In genomic region chr6:55175456-55175855, GRCm38 (mm10) we compare ENCODE assay signal across 1 mouse cellular context.
A peak's percentile ranks its signal among the peaks of the same experiment; 100 is the strongest.
TF ChIP-seq lines count a peak whose summit lies in the region.

No protein-coding gene starts in this region.

TF ChIP-seq in MEL, 35 proteins besides CTCF, POLR2A, EP300 and RAD21 (continued from another document):
- TF ChIP-seq TCF12 (IDR thresholded peaks at IDR 0.05; ENCODE audit: low read depth, low read length) (0 out of 2 replicates have a peak, but pooled peaks have one; percentile 19), TBP (IDR thresholded peaks at IDR 0.05; ENCODE audit: low read depth, low read length) (no peak), CHD2 (IDR thresholded peaks at IDR 0.05; ENCODE audit: low read length) (no peak), ZKSCAN1 (IDR thresholded peaks at IDR 0.05; ENCODE audit: low read depth, low read length) (no peak), MXI1 (IDR thresholded peaks at IDR 0.05; ENCODE audit: low read depth, low read length) (no peak), UBTF (IDR thresholded peaks at IDR 0.05; ENCODE audit: borderline replicate concordance, insufficient read depth, low read depth, low read length) (no peak), USF1 (IDR thresholded peaks at IDR 0.05; ENCODE audit: low read depth, low read length) (no peak), SMC3 (IDR thresholded peaks at IDR 0.05; ENCODE audit: low read depth, low read length) (no peak), HCFC1 (IDR thresholded peaks at IDR 0.05; ENCODE audit: low read depth, low read length) (no peak), MAFK (IDR thresholded peaks at IDR 0.05; ENCODE audit: borderline replicate concordance, low read depth, low read length) (no peak), MAX (IDR thresholded peaks at IDR 0.05; ENCODE audit: low read length) (no peak), ETS1 (IDR thresholded peaks at IDR 0.05; ENCODE audit: low read depth, low read length) (peak; percentile 16; the same call in 1 of the 2 replicates), GATA1 (IDR thresholded peaks at IDR 0.05; ENCODE audit: low read depth, low read length) (peak; percentile 43; the same call in 1 of the 2 replicates), MYC (IDR thresholded peaks at IDR 0.05; ENCODE audit: low read depth, low read length) (no peak), USF2 (IDR thresholded peaks at IDR 0.05; ENCODE audit: borderline replicate concordance in 1 of 2, insufficient read depth in 1 of 2, low read depth in 1 of 2, low read length in 2 of 2) (no peak), ZMIZ1 (IDR thresholded peaks at IDR 0.05; ENCODE audit: low read depth, low read length) (no peak), POLR2AphosphoS5 (IDR thresholded peaks at IDR 0.05; ENCODE audit: borderline replicate concordance, low read depth, low read length) (no peak), POLR2AphosphoS2 (IDR thresholded peaks at IDR 0.05; ENCODE audit: low read length) (no peak), KAT2A (conservative IDR thresholded peaks at IDR 0.05; ENCODE audit: low read depth, low read length) (no peak)
